Mouse (Mus musculus) small intestine, adult 2 months (tissue): ENCODE measurements around the gene Gm13762. TPM values are rescaled to one million over a fixed set of nuclear protein-coding genes. Genes with fewer than 3 reads are reported as not detected.
"Not testable (repeated sequence)": the region's sequence is repeated elsewhere in the genome, so short reads cannot be mapped to it uniquely, and the experiment has no call there.

Experiments
- H3K27ac ChIP-seq: fragments of 200-500 bp; 2 replicates; pipeline ENCODE4 v1.5.1; 2012; ENCODE audit warnings: low read depth, low read length, control low read depth, inconsistent platforms; ENCODE audit not compliant: insufficient read depth
- H3K27me3 ChIP-seq: fragments of 200-500 bp; 2 replicates; pipeline ENCODE4 v1.6.1; 2012; ENCODE audit warnings: mild to moderate bottlenecking, moderate library complexity, low read length, inconsistent platforms; ENCODE audit not compliant: control insufficient read depth, insufficient read depth
- H3K36me3 ChIP-seq: fragments of 200-500 bp; 2 replicates; pipeline ENCODE4 v1.6.1; 2012; ENCODE audit warnings: mild to moderate bottlenecking, low read length, control low read depth, inconsistent platforms; ENCODE audit not compliant: control insufficient read depth, insufficient read depth
- H3K4me1 ChIP-seq: fragments of 200-500 bp; 2 replicates; pipeline ENCODE4 v1.6.1; 2012; ENCODE audit warnings: low read length, inconsistent platforms, mixed read lengths; ENCODE audit not compliant: control insufficient read depth, insufficient read depth, insufficient read length
- H3K4me3 ChIP-seq: fragments of 200-500 bp; 2 replicates; pipeline ENCODE4 v1.5.1; 2012; ENCODE audit warnings: low read depth, mild to moderate bottlenecking, control low read depth, inconsistent platforms, low read length, moderate library complexity
- CTCF ChIP-seq: fragments of 200-500 bp; IDR thresholded peaks from 2 replicates; pipeline ENCODE4 v1.5.1; 2012; ENCODE audit warnings: low read depth, mild to moderate bottlenecking, control low read depth, inconsistent platforms, low read length, moderate library complexity, mixed read lengths; ENCODE audit not compliant: insufficient replicate concordance, insufficient read length; ENCODE audit errors: extremely low read depth
- POLR2A ChIP-seq: fragments of 200-500 bp; IDR thresholded peaks from 2 replicates; pipeline ENCODE4 v1.6.1; 2012; ENCODE audit warnings: low read depth, mild to moderate bottlenecking, control low read depth, inconsistent platforms, low read length, moderate library complexity
- WGBS: fragments of 180-500 bp; shearing (Covaris S2); methylation state at CpG from one replicate; pipeline ENCODE4 v1.1.7; 2018; 5-methylcytosine and 5-hydroxymethylcytosine counted together
- polyA plus RNA-seq: library from polyadenylated mRNA; depleted of rRNA; stranded (reverse); fragments of >200 nt; gene quantifications from 2 replicates; pipeline ENCODE4 v1.2.3, GENCODE M21; 2012; rRNA removed

The Gm13762 gene
- not detected in 2 replicates for polyA plus RNA-seq

DNA sequence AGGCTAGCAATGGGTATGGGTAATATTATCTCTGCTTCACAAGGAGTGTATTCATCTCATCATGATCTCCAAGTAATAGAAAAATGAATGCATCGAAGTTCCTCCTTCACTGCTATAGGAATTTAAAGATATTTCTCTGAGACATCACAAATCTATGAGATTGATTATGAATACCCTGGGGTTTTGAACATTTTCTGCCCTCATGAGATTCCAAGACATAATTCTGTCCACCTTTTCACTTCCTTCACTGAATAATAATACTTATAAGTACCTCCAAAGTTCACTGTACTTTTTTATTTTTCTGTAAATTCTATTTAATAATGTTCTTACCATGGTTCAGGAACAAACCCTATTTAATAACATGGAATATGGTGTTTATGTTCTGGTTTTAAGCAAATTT is at the start of gene Gm13762:
Gm13762 (minus strand) TSS at position 101 of the 400 bp plus-strand sequence.
- Histone ChIP-seq H3K36me3 (no peaks in the 10 kb centered on the region), H3K27ac (no peak within 1 kb of the TSS), H3K4me1 (no peaks in the 10 kb centered on the region), H3K4me3 (no peak within 1 kb of the TSS), H3K27me3 (no peaks in the 10 kb centered on the region)
- TF ChIP-seq CTCF (no peak), POLR2A (no peak)
- 83% methylated on average over 1 of the region's 1 CpGs for WGBS

DNA sequence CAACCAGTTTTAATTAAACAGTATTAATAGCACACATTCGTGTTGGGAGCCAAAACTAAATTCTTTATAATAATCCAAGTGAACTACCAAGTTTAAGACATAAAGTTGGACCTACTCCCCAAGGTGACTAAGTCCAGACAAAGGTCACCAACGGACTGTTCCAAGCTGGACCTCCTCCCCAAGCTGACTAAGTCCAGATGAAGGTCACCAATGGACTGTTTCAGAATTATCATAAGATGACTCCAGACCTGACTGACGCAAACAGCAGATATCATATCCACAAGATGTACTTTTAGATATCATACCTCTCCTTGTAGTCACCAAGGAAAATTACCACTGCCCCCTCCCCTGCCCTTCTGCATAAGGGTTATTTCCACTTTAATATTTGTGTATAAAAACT is 41.4 kb upstream of the Gm13762 start:
- WGBS = 64% methylated on average over 3 of the region's 3 CpGs

DNA sequence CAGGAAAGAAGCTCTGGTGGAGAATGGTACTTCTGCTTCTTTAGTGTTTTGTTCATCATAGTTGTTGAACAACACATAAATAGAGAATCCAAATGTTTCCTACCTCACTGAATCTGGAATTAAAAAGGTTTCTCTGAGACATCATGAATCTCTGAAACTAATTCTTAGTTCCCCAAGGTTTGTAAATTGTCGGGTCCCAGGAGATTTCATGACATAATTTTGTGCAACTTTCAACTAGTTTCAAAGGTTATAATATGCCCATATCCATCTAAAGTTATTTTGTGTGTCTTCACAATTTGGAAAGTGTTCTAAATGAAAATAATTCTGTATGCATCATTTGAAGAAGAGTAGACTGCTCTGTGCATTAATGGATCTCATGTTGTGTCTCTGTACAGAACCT is 38.2 kb upstream of the Gm13762 start, which contains the start of gene Olfr1216:
Olfr1216 (minus strand) TSS at position 101 of the 400 bp plus-strand sequence.
- Histone ChIP-seq H3K36me3 (no peaks in the 10 kb centered on the region), H3K27me3 (no peaks in the 10 kb centered on the region), H3K4me3 (no peak within 1 kb of the TSS), H3K27ac (no peak within 1 kb of the TSS), H3K4me1 (no peaks in the 10 kb centered on the region)
- TF ChIP-seq POLR2A = no peak
- TF ChIP-seq CTCF = no peak
- WGBS = 62% methylated on average over 1 of the region's 1 CpGs

More for the DNA sequence above, 41.4 kb upstream of the Gm13762 start:
- H3K4me1 ChIP-seq, H3K27me3 ChIP-seq, H3K27ac ChIP-seq, H3K36me3 ChIP-seq, H3K4me3 ChIP-seq: not testable (repeated sequence)

DNA sequence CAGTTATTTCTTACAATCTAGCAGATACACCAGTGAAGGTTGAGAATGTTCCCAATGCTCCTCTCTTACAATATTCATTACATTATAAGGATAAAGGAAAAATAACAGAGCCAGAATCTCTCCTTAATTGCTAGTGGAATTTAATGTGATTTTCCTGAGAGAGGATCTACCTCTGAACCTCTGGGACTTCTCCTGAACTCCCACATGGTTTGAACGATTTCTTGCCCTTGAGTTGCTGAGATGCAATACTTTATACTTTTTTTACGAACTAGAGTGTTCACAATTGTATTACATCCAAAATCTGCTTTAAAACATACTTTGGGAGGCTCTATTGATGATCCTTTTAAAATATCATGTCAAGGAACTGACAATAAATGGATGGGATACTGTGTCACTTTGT is 26.8 kb upstream of the Gm13762 start, which contains the start of gene Olfr1215:
Olfr1215 (minus strand) TSS at position 101 of the 400 bp plus-strand sequence.
- Histone ChIP-seq H3K27me3 (no peaks in the 10 kb centered on the region), H3K36me3 (no peaks in the 10 kb centered on the region), H3K4me1 (no peaks in the 10 kb centered on the region), H3K4me3 (no peak within 1 kb of the TSS), H3K27ac (no peak within 1 kb of the TSS)
- 46% methylated on average over 2 of the region's 2 CpGs for WGBS
- TF ChIP-seq CTCF (no peak), POLR2A (no peak)

DNA sequence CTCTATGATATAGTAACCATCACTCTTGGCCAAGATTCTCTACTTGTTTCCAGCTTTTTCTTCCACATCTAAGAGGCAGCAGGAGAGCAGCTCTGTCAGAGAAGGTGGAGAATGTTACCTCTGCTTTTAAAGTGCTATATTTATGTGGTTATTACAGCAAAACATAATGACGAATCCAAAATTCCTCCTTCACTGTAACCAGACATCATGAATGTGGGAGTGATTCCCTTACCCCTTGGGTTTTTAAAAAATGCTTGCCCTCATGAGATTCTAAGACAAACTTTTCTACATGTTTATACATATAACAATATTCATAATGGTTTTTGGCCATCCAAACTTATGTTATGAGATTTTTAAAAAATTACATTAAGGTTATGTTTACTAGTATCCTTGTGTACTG is 12.5 kb upstream of the Gm13762 start, which contains the start of gene Olfr1214:
Olfr1214 (minus strand) TSS at position 101 of the 400 bp plus-strand sequence.
- Histone ChIP-seq H3K27me3 (no peaks in the 10 kb centered on the region), H3K27ac (no peak within 1 kb of the TSS), H3K4me1 (no peaks in the 10 kb centered on the region), H3K4me3 (no peak within 1 kb of the TSS), H3K36me3 (no peaks in the 10 kb centered on the region)
- no peak for TF ChIP-seq CTCF
- no peak for TF ChIP-seq POLR2A
- WGBS = 88% methylated on average over 1 of the region's 1 CpGs

DNA sequence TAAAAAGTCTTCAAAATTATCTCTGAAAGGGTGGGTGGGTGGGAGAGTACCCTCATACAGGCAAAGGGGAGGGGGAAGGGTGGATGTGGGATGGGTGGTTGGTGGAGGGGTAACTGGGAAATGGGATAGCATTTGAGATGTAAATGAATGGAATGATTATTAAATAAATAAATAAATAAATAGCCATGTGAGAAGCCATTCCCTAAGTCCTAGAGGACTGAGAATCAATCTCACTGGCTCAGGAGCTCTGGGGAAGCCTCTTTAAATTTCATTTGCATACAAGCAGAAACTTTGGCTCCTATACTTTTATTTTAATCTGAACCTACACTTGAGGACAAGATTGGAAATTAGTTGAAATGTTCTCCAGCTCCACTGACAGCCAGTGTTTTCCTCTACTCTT is 26.4 kb downstream of the Gm13762 start, which contains the start of gene Olfr1212:
Olfr1212 (plus strand) TSS at position 301 of the 400 bp plus-strand sequence.
- H3K36me3 ChIP-seq = no peaks in the 10 kb centered on the region
- H3K4me1 ChIP-seq = no peaks in the 10 kb centered on the region
- TF ChIP-seq POLR2A (no peak), CTCF (no peak)
- H3K27ac ChIP-seq = no peak within 1 kb of the TSS
- no peaks in the 10 kb centered on the region for H3K27me3 ChIP-seq
- H3K4me3 ChIP-seq = no peak within 1 kb of the TSS

DNA sequence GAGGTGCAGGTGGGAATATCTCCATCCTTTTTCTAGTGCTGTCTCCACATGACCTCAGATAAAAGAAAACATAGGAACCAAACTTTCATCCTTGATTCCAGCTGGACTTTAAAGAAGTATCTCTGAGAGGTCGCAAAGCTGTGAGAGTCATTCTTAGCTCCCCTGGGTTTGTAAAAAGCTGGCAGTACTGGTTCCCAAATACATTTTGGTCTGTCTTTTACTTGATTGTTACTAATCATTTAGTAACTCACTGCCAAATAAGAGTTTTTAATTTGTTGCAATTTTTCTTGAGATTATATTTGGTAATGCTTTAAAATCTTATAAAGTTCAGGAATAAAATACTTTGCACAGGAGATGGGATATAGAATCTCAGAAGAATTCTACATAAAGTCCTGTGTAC is 42.1 kb downstream of the Gm13762 start, which contains the start of gene Olfr1211:
Olfr1211 (minus strand) TSS at position 101 of the 400 bp plus-strand sequence.
- WGBS = 86% methylated on average over 1 of the region's 1 CpGs
- Histone ChIP-seq H3K4me3 (no peak within 1 kb of the TSS), H3K27me3 (no peaks in the 10 kb centered on the region), H3K27ac (no peak within 1 kb of the TSS), H3K4me1 (no peaks in the 10 kb centered on the region), H3K36me3 (no peaks in the 10 kb centered on the region)
- no peak for TF ChIP-seq CTCF
- TF ChIP-seq POLR2A = no peak

Other genes starting within 250 kb of the Gm13762 start
- not detected in 2 replicates for gene Olfr1197, start 247.9 kb downstream of the Gm13762 start, polyA plus RNA-seq
- not detected in 2 replicates for gene Olfr1198, start 228.9 kb downstream of the Gm13762 start, polyA plus RNA-seq
- not detected in 2 replicates for gene Olfr1199, start 219.8 kb downstream of the Gm13762 start, polyA plus RNA-seq
- gene Olfr1200, start 209.8 kb downstream of the Gm13762 start, polyA plus RNA-seq = not detected in 2 replicates
- not detected in 2 replicates for gene Olfr1201, start 187.2 kb downstream of the Gm13762 start, polyA plus RNA-seq
- gene Olfr1202, start 165.8 kb downstream of the Gm13762 start, polyA plus RNA-seq = not detected in 2 replicates
- not detected in 2 replicates for gene Olfr1205, start 150.5 kb downstream of the Gm13762 start, polyA plus RNA-seq
- not detected in 2 replicates for gene Olfr1204, start 131.0 kb downstream of the Gm13762 start, polyA plus RNA-seq
- gene Olfr1206, start 117.0 kb downstream of the Gm13762 start, polyA plus RNA-seq = not detected in 2 replicates
- not detected in 2 replicates for gene Olfr1208, start 78.0 kb downstream of the Gm13762 start, polyA plus RNA-seq
- not detected in 2 replicates for gene Olfr1209, start 65.1 kb downstream of the Gm13762 start, polyA plus RNA-seq
- not detected in 2 replicates for gene Olfr1211, start 42.2 kb downstream of the Gm13762 start, polyA plus RNA-seq
- gene Olfr1212, start 26.3 kb downstream of the Gm13762 start, polyA plus RNA-seq = not detected in 2 replicates
- gene Olfr1214, start 12.4 kb upstream of the Gm13762 start, polyA plus RNA-seq = not detected in 2 replicates
- not detected in 2 replicates for gene Olfr1215, start 26.7 kb upstream of the Gm13762 start, polyA plus RNA-seq
- gene Olfr1216, start 38.1 kb upstream of the Gm13762 start, polyA plus RNA-seq = not detected in 2 replicates
- not detected in 2 replicates for gene Olfr1217, start 51.8 kb upstream of the Gm13762 start, polyA plus RNA-seq
- not detected in 2 replicates for gene Olfr1218, start 80.9 kb upstream of the Gm13762 start, polyA plus RNA-seq
- not detected in 2 replicates for gene Olfr1219, start 103.2 kb upstream of the Gm13762 start, polyA plus RNA-seq
- gene Olfr1220, start 126.6 kb upstream of the Gm13762 start, polyA plus RNA-seq = not detected in 2 replicates
- not detected in 2 replicates for gene Olfr1221, start 137.0 kb upstream of the Gm13762 start, polyA plus RNA-seq
- gene Olfr1222, start 152.8 kb upstream of the Gm13762 start, polyA plus RNA-seq = not detected in 2 replicates
- not detected in 2 replicates for gene Olfr1223, start 171.3 kb upstream of the Gm13762 start, polyA plus RNA-seq
- not detected in 2 replicates for gene Olfr1224-ps1, start 183.8 kb upstream of the Gm13762 start, polyA plus RNA-seq
- not detected in 2 replicates for gene Olfr1225, start 194.4 kb upstream of the Gm13762 start, polyA plus RNA-seq
- gene Olfr1226, start 219.8 kb upstream of the Gm13762 start, polyA plus RNA-seq = not detected in 2 replicates